Mouse (Mus musculus): ENCODE measurements around the gene Gm17455. TPM values are rescaled to one million over a fixed set of nuclear protein-coding genes. Genes with fewer than 3 reads are reported as not detected.

Gm17455 gene
- polyA plus RNA-seq, 1 experiment from 2014 or later = 0.28 TPM

DNA sequence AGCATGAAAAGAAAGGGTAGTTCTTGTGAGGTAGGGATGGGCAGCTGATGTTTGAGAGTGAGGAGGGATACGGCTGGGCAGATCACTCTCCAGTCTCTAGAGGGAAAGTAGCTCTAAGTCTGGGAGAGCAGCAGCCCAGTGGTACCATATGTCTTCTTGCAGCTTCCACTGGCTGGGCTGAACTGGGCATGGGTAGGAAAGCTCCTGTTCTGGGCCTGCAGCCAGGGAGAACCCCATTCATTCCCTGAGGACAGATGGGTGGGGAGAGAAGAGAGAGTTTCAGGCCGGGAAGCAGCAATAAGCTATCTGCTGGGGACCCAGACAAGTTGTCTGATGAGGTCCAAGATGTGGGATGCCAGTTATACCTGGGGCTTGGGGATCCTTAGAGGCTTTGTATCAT, 29.4 kb upstream of the Gm17455 start:
- Histone ChIP-seq H3K4me3 (ENCODE audit: low read length) (no peak overlapping the region), H3K9me3 (replicated peaks; ENCODE audit: control insufficient read depth, low read length) (no peaks in the 10 kb centered on the region), H3K27me3 (ENCODE audit: control insufficient read depth, insufficient read depth, low read length) (no peaks in the 10 kb centered on the region), H3K27ac (ENCODE audit: low read length) (no peak overlapping the region), H3K4me2 (ENCODE audit: low read depth, low read length) (no peak overlapping the region), H3K9ac (ENCODE audit: low read length) (no peak overlapping the region), H3K36me3 (ENCODE audit: control insufficient read depth, insufficient read depth) (no peaks in the 10 kb centered on the region), H3K4me1 (ENCODE audit: control insufficient read depth, insufficient read depth, low read length) (peaks cover 6% of the 10 kb centered on the region; the same call in 1 of the 2 replicates)
- WGBS = 64% methylated on average over 2 of the region's 2 CpGs
- no peak for ATAC-seq (replicated peaks; ENCODE audit: extremely low read depth, insufficient read depth, low FRiP score)

DNA sequence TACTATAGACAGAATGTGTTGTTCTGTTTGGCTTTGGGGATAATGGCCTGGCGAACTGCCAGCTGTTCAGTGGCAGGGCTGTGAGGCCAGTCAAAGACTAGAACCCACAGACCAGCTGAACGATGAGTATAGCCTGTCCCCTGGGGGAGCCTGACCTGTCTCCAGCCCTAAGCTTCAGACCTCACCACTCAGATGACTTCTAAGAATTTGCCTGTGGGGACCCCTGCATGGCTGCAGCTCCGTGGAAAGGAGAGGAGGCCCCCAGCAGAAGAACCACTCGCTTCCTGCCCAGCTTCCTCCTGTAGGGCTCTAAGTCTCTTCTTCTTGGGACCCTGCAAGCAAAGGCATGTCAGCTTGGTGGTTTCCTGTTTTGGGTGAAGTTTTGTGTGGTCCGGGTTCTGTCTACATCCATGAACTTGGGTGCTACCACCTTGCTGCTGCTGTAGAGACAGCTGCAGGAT, 28.9 kb upstream of the Gm17455 start:
- ATAC-seq (replicated peaks; ENCODE audit: extremely low read depth, insufficient read depth, low FRiP score) = no peak

DNA sequence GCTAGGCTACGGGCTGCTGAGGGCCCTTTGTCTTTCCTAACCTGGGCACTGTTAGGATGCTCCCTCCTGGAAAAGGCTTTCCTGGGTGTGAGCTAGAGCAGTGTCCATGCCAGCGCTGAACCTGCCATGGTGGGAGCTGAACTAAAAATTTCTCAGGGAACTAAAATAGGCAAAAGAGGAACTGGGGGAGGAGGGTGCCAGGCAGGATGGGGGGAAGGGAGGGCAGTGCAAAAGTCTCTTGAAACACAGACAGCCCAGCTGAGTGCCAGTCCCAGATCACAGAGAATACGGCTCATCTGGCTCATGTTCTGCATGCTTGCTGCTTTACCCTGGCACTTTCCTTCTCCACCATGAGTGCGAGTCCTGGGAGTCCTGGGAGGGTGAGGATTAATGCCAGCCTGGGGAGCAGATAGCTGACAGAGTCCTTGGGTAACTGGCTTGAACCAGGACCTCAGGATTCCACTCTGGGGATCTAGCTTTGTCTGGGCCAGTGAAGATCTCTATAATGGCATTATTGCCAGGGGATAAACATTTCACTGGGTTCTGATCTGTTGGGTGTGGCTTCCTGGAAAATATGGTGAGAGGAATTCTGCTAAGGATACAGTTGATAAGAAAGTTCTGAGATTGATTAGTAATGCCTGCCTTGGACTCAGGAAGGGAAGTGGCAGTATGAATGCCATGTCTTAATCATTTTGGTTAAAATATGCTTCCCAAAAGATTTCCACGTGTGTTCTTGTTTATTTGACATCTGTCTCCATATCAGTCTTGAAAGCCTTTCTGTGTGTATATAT, 27.7 kb upstream of the Gm17455 start:
- WGBS = 70% methylated on average over 5 of the region's 5 CpGs
- Histone ChIP-seq H3K4me1 (ENCODE audit: control insufficient read depth, insufficient read depth, low read length) (peaks cover 6% of the 10 kb centered on the region), H3K9ac (ENCODE audit: low read length) (no peak overlapping the region), H3K27ac (ENCODE audit: low read length) (peak overlapping the region; percentile 53), H3K36me3 (ENCODE audit: control insufficient read depth, insufficient read depth) (no peaks in the 10 kb centered on the region), H3K4me2 (ENCODE audit: low read depth, low read length) (peak overlapping the region; percentile 30), H3K9me3 (replicated peaks; ENCODE audit: control insufficient read depth, low read length) (no peaks in the 10 kb centered on the region), H3K4me3 (ENCODE audit: low read length) (no peak overlapping the region), H3K27me3 (ENCODE audit: control insufficient read depth, insufficient read depth, low read length) (no peaks in the 10 kb centered on the region)
- no peak for ATAC-seq (replicated peaks; ENCODE audit: extremely low read depth, insufficient read depth, low FRiP score)

More for the DNA sequence above, 28.9 kb upstream of the Gm17455 start:
- 52% methylated on average over 5 of the region's 5 CpGs for WGBS
- no peak overlapping the region for H3K9ac ChIP-seq (ENCODE audit: low read length)
- H3K27me3 ChIP-seq (ENCODE audit: control insufficient read depth, insufficient read depth, low read length) = no peaks in the 10 kb centered on the region
- H3K36me3 ChIP-seq (ENCODE audit: control insufficient read depth, insufficient read depth) = no peaks in the 10 kb centered on the region
- no peak overlapping the region for H3K4me3 ChIP-seq (ENCODE audit: low read length)
- H3K27ac ChIP-seq (ENCODE audit: low read length) = peak overlapping the region; percentile 53
- peaks cover 6% of the 10 kb centered on the region; the same call in 1 of the 2 replicates for H3K4me1 ChIP-seq (ENCODE audit: control insufficient read depth, insufficient read depth, low read length)
- no peaks in the 10 kb centered on the region for H3K9me3 ChIP-seq (replicated peaks; ENCODE audit: control insufficient read depth, low read length)
- H3K4me2 ChIP-seq (ENCODE audit: low read depth, low read length) = no peak overlapping the region

DNA sequence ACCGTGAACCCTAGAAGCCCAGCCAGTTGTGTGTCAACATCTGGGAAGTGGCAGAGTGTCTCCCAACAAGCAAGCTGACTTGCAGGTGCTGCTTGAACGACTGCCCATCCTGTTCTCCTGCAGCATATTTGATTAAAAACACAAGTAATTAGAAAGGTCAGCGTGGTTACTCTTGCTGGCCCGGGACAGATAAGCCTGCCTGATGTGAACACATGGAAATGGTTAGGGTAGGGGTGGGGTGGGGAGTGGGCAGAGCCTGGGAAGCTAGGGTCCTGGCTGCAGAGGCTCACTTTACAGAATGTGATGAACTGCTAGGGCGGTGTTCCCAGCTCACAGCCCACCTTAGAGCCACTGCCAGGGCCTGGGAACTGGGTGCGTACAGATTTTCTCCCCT, 26.0 kb upstream of the Gm17455 start:
- WGBS = 43% methylated on average over 6 of the region's 6 CpGs

DNA sequence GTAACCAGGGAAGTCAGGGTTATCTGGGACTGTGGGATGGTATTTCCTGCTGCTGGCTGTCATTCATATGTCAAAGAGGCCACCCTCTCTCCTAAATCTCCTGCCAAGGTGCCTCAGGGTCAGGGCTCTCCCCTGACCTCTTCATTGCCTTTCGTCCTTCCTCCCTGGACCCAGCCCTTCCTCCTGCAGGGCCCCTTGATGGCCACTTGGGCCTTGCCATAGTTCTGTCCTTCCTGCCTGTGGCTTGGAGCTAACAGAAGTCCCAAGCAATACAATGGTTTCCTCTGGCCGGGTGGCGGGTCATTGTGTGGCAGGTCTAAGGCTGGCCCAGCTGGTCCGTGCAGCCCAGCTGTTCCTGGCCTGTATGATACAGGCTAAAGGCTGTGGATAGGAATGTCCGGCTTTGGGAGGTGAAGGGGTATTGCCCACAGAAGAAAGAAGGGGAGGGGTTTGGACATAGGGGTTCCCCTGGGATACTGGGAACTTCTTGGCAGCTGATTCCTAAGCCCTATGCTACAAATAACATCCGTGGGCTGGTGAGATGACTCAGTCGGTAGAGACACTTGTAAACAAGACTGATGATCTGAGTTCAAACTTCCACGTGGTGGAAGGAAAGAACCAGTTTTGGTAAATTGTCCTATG, 25.5 kb upstream of the Gm17455 start:
- Histone ChIP-seq H3K4me2 (ENCODE audit: low read depth, low read length) (no peak overlapping the region), H3K9ac (ENCODE audit: low read length) (no peak overlapping the region), H3K4me3 (ENCODE audit: low read length) (no peak overlapping the region), H3K27ac (ENCODE audit: low read length) (peak overlapping the region; percentile 37), H3K9me3 (replicated peaks; ENCODE audit: control insufficient read depth, low read length) (no peaks in the 10 kb centered on the region), H3K27me3 (ENCODE audit: control insufficient read depth, insufficient read depth, low read length) (no peaks in the 10 kb centered on the region), H3K36me3 (ENCODE audit: control insufficient read depth, insufficient read depth) (no peaks in the 10 kb centered on the region), H3K4me1 (ENCODE audit: control insufficient read depth, insufficient read depth, low read length) (peaks cover 8% of the 10 kb centered on the region)
- 52% methylated on average over 8 of the region's 8 CpGs for WGBS
- peak; percentile 68; the same call in 1 of the 2 replicates for ATAC-seq (replicated peaks; ENCODE audit: extremely low read depth, insufficient read depth, low FRiP score)

More for the DNA sequence above, 26.0 kb upstream of the Gm17455 start:
- no peak overlapping the region for H3K9ac ChIP-seq (ENCODE audit: low read length)
- H3K4me3 ChIP-seq (ENCODE audit: low read length) = no peak overlapping the region
- no peak for ATAC-seq (replicated peaks; ENCODE audit: extremely low read depth, insufficient read depth, low FRiP score)
- H3K36me3 ChIP-seq (ENCODE audit: control insufficient read depth, insufficient read depth) = no peaks in the 10 kb centered on the region
- no peak overlapping the region for H3K4me2 ChIP-seq (ENCODE audit: low read depth, low read length)
- H3K27me3 ChIP-seq (ENCODE audit: control insufficient read depth, insufficient read depth, low read length) = no peaks in the 10 kb centered on the region
- H3K27ac ChIP-seq (ENCODE audit: low read length) = peak overlapping the region; percentile 37
- peaks cover 8% of the 10 kb centered on the region for H3K4me1 ChIP-seq (ENCODE audit: control insufficient read depth, insufficient read depth, low read length)
- H3K9me3 ChIP-seq (replicated peaks; ENCODE audit: control insufficient read depth, low read length) = no peaks in the 10 kb centered on the region

DNA sequence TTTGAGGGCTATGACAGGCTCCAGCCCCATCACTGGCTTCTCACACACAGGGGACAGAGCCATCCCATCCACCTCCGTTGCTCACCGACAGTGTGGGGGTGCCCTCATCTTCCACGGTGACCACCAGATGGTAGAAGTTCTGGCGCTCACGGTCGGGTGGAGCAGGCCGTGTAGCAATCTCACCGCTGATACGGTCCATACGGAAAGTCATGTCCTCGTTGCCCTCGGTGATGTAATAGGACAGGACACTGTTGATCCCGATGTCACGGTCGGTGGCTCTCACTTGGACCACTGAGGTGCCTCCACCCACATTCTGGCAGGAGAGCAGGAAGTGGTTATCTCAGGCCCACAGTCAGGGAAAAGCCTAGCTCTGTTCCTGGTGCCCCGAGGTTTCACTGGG, 22.8 kb upstream of the Gm17455 start:
- H3K9me3 ChIP-seq (replicated peaks; ENCODE audit: control insufficient read depth, low read length) = no peaks in the 10 kb centered on the region
- peaks cover 5% of the 10 kb centered on the region for H3K4me1 ChIP-seq (ENCODE audit: control insufficient read depth, insufficient read depth, low read length)
- WGBS = 81% methylated on average over 16 of the region's 16 CpGs
- no peak overlapping the region for H3K9ac ChIP-seq (ENCODE audit: low read length)
- no peak overlapping the region for H3K4me3 ChIP-seq (ENCODE audit: low read length)
- no peak overlapping the region for H3K4me2 ChIP-seq (ENCODE audit: low read depth, low read length)
- H3K36me3 ChIP-seq (ENCODE audit: control insufficient read depth, insufficient read depth) = no peaks in the 10 kb centered on the region
- H3K27me3 ChIP-seq (ENCODE audit: control insufficient read depth, insufficient read depth, low read length) = no peaks in the 10 kb centered on the region
- H3K27ac ChIP-seq (ENCODE audit: low read length) = no peak overlapping the region
- ATAC-seq (replicated peaks; ENCODE audit: extremely low read depth, insufficient read depth, low FRiP score) = no peak

DNA sequence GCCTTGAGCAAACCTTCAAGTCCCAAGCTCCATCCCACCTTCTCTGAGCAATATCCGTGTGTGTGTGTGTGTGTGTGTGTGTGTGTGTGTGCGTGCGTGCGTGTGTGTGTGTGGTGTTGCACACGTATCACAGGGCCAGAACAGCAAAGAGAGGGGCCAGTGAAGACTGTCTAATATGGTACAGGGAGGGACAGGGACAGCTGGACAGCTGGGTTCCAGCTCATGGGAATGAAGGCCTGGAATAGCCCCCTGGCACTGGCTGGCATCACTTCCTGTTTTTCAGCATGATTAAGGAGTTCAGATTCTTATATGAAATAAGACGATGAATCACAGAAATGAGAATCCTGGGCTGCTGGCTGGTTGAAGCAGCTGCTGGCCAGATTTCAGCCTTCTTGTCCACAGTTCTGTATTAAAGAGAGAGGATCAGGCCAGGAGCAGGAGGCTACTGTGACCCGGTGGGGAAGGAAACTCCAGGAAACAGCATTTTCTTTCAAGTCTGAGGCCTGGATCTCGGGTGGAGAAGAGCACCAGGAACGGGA, 20.0 kb upstream of the Gm17455 start:
- Histone ChIP-seq H3K9me3 (replicated peaks; ENCODE audit: control insufficient read depth, low read length) (no peaks in the 10 kb centered on the region), H3K4me1 (ENCODE audit: control insufficient read depth, insufficient read depth, low read length) (peaks cover 4% of the 10 kb centered on the region; the same call in 1 of the 2 replicates), H3K27me3 (ENCODE audit: control insufficient read depth, insufficient read depth, low read length) (no peaks in the 10 kb centered on the region), H3K4me3 (ENCODE audit: low read length) (no peak overlapping the region), H3K4me2 (ENCODE audit: low read depth, low read length) (no peak overlapping the region), H3K27ac (ENCODE audit: low read length) (peak overlapping the region; percentile 23; the same call in 1 of the 2 replicates), H3K36me3 (ENCODE audit: control insufficient read depth, insufficient read depth) (no peaks in the 10 kb centered on the region), H3K9ac (ENCODE audit: low read length) (no peak overlapping the region)
- 65% methylated on average over 9 of the region's 9 CpGs for WGBS
- ATAC-seq (replicated peaks; ENCODE audit: extremely low read depth, insufficient read depth, low FRiP score) = no peak

DNA sequence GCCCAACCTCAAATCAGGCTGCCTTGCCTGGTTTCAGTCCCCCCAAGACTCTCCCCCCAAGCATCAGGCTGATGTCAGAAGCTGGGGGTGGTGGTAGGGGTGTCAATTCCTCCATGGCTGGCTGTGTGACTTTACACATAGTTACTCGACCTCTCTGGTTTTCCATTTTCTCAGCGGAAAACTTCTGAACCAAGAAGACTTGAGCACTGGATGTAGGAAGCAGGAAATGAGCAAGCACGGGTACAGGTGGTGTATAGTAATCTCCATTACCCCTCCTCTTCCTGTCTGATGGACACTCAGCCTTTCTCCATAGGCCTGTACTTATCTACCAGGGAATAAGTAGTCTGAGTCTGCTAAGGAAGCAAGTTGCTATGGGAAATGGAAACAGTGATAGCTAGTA, 19.3 kb upstream of the Gm17455 start:
- no peak overlapping the region for H3K4me3 ChIP-seq (ENCODE audit: low read length)
- no peaks in the 10 kb centered on the region for H3K27me3 ChIP-seq (ENCODE audit: control insufficient read depth, insufficient read depth, low read length)
- peak overlapping the region; percentile 23 for H3K27ac ChIP-seq (ENCODE audit: low read length)
- no peaks in the 10 kb centered on the region for H3K9me3 ChIP-seq (replicated peaks; ENCODE audit: control insufficient read depth, low read length)
- H3K4me1 ChIP-seq (ENCODE audit: control insufficient read depth, insufficient read depth, low read length) = peaks cover 4% of the 10 kb centered on the region; the same call in 1 of the 2 replicates
- WGBS = 49% methylated on average over 3 of the region's 3 CpGs
- no peak; the same call in 1 of the 2 replicates for ATAC-seq (replicated peaks; ENCODE audit: extremely low read depth, insufficient read depth, low FRiP score)
- no peak overlapping the region for H3K4me2 ChIP-seq (ENCODE audit: low read depth, low read length)
- no peaks in the 10 kb centered on the region for H3K36me3 ChIP-seq (ENCODE audit: control insufficient read depth, insufficient read depth)
- H3K9ac ChIP-seq (ENCODE audit: low read length) = no peak overlapping the region

Measured in heart, embryonic 16.5 days (tissue).